Mouse (Mus musculus) CH12.LX (cell line): ENCODE results near the gene Gstp2. TPM values are rescaled to one million over a fixed set of nuclear protein-coding genes. Genes with fewer than 3 reads are reported as not detected.

Source experiments
- DNase-seq: peaks from one replicate; pipeline ENCODE4 v3.0.0-alpha.2; 2013; ENCODE audit errors: extremely low read depth
- H3K27ac ChIP-seq: 2 replicates; pipeline ENCODE4 v1.5.1; 2012; ENCODE audit warnings: low read depth, mild to moderate bottlenecking, control low read depth, moderate library complexity; ENCODE audit not compliant: insufficient read depth
- H3K27me3 ChIP-seq: replicated peaks from 2 replicates; pipeline ENCODE3; 2012; ENCODE audit warnings: inconsistent platforms
- H3K36me3 ChIP-seq, 2 experiments: replicated peaks in 1 of 2; 2 replicates each; pipeline versions ENCODE3 to v1.6.1; 2012; ENCODE audit warnings: inconsistent platforms in 1 of 2, low read length in 1 of 2, mild to moderate bottlenecking in 1 of 2, mixed read lengths in 1 of 2, moderate library complexity in 1 of 2; ENCODE audit not compliant: control insufficient read depth in 1 of 2, insufficient read depth in 1 of 2
- H3K4me1 ChIP-seq, 2 experiments: 2 replicates each; pipeline ENCODE4 v1.6.1; 2012; ENCODE audit warnings: inconsistent platforms in 1 of 2, moderate library complexity in 1 of 2; ENCODE audit not compliant: insufficient read depth in 2 of 2, control insufficient read depth in 1 of 2
- H3K4me2 ChIP-seq: 2 replicates; pipeline ENCODE4 v1.6.1; 2012; ENCODE audit warnings: low read depth, mild to moderate bottlenecking, control low read depth; ENCODE audit not compliant: poor library complexity, insufficient read depth, severe bottlenecking
- H3K4me3 ChIP-seq, 3 experiments: fragments of 150-350 bp in 1 of 3; sonication (generic) in 1 of 3; replicated peaks in 1 of 3; 2 replicates each; pipeline versions ENCODE3 to v1.5.1; 2011 to 2012; ENCODE audit warnings: low read depth in 2 of 3, low read length in 2 of 3, mild to moderate bottlenecking in 2 of 3, moderate library complexity in 2 of 3, control low read depth in 1 of 3, improper control_type of control experiment in 1 of 3, inconsistent platforms in 1 of 3, mixed read lengths in 1 of 3; ENCODE audit not compliant: poor library complexity in 1 of 3
- H3K79me2 ChIP-seq: replicated peaks from 2 replicates; pipeline ENCODE4 v1.6.1; 2012; ENCODE audit warnings: mild to moderate bottlenecking, moderate library complexity; ENCODE audit not compliant: control insufficient read depth, poor library complexity, insufficient read depth, severe bottlenecking; ENCODE audit errors: extremely low read depth
- H3K9ac ChIP-seq: 2 replicates; pipeline ENCODE4 v1.6.1; 2012; ENCODE audit warnings: low read depth, mild to moderate bottlenecking, control low read depth, moderate library complexity; ENCODE audit not compliant: insufficient read depth
- H3K9me3 ChIP-seq: replicated peaks from 2 replicates; pipeline ENCODE3; 2012; ENCODE audit warnings: low read length, inconsistent platforms, mixed read lengths
- CHD1 ChIP-seq: IDR thresholded peaks from 2 replicates; pipeline ENCODE4 v1.6.1; 2012; ENCODE audit warnings: low read depth, low read length, improper control_type of control experiment, inconsistent platforms
- CTCF ChIP-seq, 2 experiments: IDR thresholded peaks in 1 of 2; conservative IDR thresholded peaks in 1 of 2; 2 replicates each; pipeline ENCODE4 v1.5.1; 2011 to 2012; ENCODE audit warnings: low read depth in 2 of 2, low read length in 2 of 2, improper control_type of control experiment in 1 of 2, inconsistent platforms in 1 of 2, mild to moderate bottlenecking in 1 of 2, moderate library complexity in 1 of 2
- E2F4 ChIP-seq: IDR thresholded peaks from 2 replicates; pipeline ENCODE4 v1.6.1; 2011; ENCODE audit warnings: low read depth, low read length, improper control_type of control experiment; ENCODE audit not compliant: insufficient replicate concordance
- ELF1 ChIP-seq: IDR thresholded peaks from 2 replicates; pipeline ENCODE4 v1.6.1; 2014; ENCODE audit warnings: low read depth, mild to moderate bottlenecking, inconsistent platforms, low read length, improper control_type of control experiment
- EP300 ChIP-seq: IDR thresholded peaks from 2 replicates; pipeline ENCODE4 v1.6.1; 2011; ENCODE audit warnings: low read length, improper control_type of control experiment
- GABPA ChIP-seq: IDR thresholded peaks from 2 replicates; pipeline ENCODE4 v1.6.1; 2012; ENCODE audit warnings: low read depth, low read length, improper control_type of control experiment, inconsistent platforms; ENCODE audit not compliant: insufficient replicate concordance
- HCFC1 ChIP-seq: IDR thresholded peaks from 2 replicates; pipeline ENCODE4 v1.6.1; 2012; ENCODE audit warnings: low read depth, mild to moderate bottlenecking, inconsistent platforms, low read length, improper control_type of control experiment
- JUN ChIP-seq: IDR thresholded peaks from 2 replicates; pipeline ENCODE4 v1.6.1; 2011; ENCODE audit warnings: low read depth, mild to moderate bottlenecking, low read length, improper control_type of control experiment, moderate library complexity; ENCODE audit not compliant: insufficient read depth
- MAFK ChIP-seq: IDR thresholded peaks from 2 replicates; pipeline ENCODE4 v1.6.1; 2011; ENCODE audit warnings: low read length, improper control_type of control experiment; ENCODE audit not compliant: insufficient replicate concordance
- MAZ ChIP-seq: IDR thresholded peaks from 2 replicates; pipeline ENCODE4 v1.6.1; 2012; ENCODE audit warnings: low read depth, mild to moderate bottlenecking, inconsistent platforms, low read length, improper control_type of control experiment, moderate library complexity
- MEF2A ChIP-seq: IDR thresholded peaks from 2 replicates; pipeline ENCODE4 v1.6.1; 2014; ENCODE audit warnings: low read depth, mild to moderate bottlenecking, inconsistent platforms, low read length, improper control_type of control experiment, borderline replicate concordance
- MXI1 ChIP-seq: IDR thresholded peaks from 2 replicates; pipeline ENCODE4 v1.6.1; 2011; ENCODE audit warnings: mild to moderate bottlenecking, low read depth, low read length, improper control_type of control experiment
- NELFE ChIP-seq: IDR thresholded peaks from 2 replicates; pipeline ENCODE4 v1.6.1; 2011; ENCODE audit warnings: low read depth, low read length, improper control_type of control experiment
- NRF1 ChIP-seq: IDR thresholded peaks from 2 replicates; pipeline ENCODE4 v1.6.1; 2014; ENCODE audit warnings: low read depth, mild to moderate bottlenecking, inconsistent platforms, low read length, improper control_type of control experiment, moderate library complexity
- POLR2AphosphoS2 ChIP-seq: IDR thresholded peaks from 2 replicates; pipeline ENCODE4 v1.6.1; 2011; ENCODE audit warnings: low read depth, low read length, improper control_type of control experiment
- RAD21 ChIP-seq: IDR thresholded peaks from 2 replicates; pipeline ENCODE4 v1.6.1; 2011; ENCODE audit warnings: low read depth, mild to moderate bottlenecking, low read length, improper control_type of control experiment, moderate library complexity
- RCOR1 ChIP-seq: conservative IDR thresholded peaks from 2 replicates; pipeline ENCODE4 v1.6.1; 2012; ENCODE audit warnings: low read depth, mild to moderate bottlenecking, inconsistent platforms, low read length, improper control_type of control experiment
- SIN3A ChIP-seq: IDR thresholded peaks from 2 replicates; pipeline ENCODE4 v1.6.1; 2012; ENCODE audit warnings: low read length, improper control_type of control experiment, inconsistent platforms
- SMC3 ChIP-seq: IDR thresholded peaks from 2 replicates; pipeline ENCODE4 v1.6.1; 2011; ENCODE audit warnings: low read depth, low read length, improper control_type of control experiment
- TCF12 ChIP-seq: IDR thresholded peaks from 2 replicates; pipeline ENCODE4 v1.6.1; 2014; ENCODE audit warnings: low read depth, mild to moderate bottlenecking, inconsistent platforms, low read length, improper control_type of control experiment
- UBTF ChIP-seq: IDR thresholded peaks from 2 replicates; pipeline ENCODE4 v1.6.1; 2012; ENCODE audit warnings: low read depth, mild to moderate bottlenecking, inconsistent platforms, low read length, improper control_type of control experiment, moderate library complexity
- USF2 ChIP-seq: conservative IDR thresholded peaks from 2 replicates; pipeline ENCODE4 v1.6.1; 2011; ENCODE audit warnings: low read depth, low read length, improper control_type of control experiment
- ZC3H11A ChIP-seq: IDR thresholded peaks from 2 replicates; pipeline ENCODE4 v1.6.1; 2012; ENCODE audit warnings: low read depth, mild to moderate bottlenecking, inconsistent platforms, low read length, improper control_type of control experiment
- ZMIZ1 ChIP-seq: IDR thresholded peaks from 2 replicates; pipeline ENCODE4 v1.6.1; 2012; ENCODE audit warnings: low read depth, mild to moderate bottlenecking, inconsistent platforms, low read length, improper control_type of control experiment
- dilution Hi-C: fragments of 300-500 bp; cut with MboI; formaldehyde crosslinking; loops from 2 replicates; pipeline ENCODE4 v1.14.3; 2020; ENCODE audit warnings: low sequenced_read_pairs; ENCODE audit not compliant: extremely low pct_unique_long_range_greater_than_20kb, extremely low pct_ligation_motif_present
- in situ Hi-C: fragments of 300-500 bp; cut with MboI; formaldehyde crosslinking; loops from 3 replicates; pipeline ENCODE4 v1.14.3; 2019; ENCODE audit warnings: low sequenced_read_pairs, low pct_ligation_motif_present, low pct_unique_long_range_greater_than_20kb, mixed read lengths
- polyA plus RNA-seq: library from polyadenylated mRNA; unstranded; fragments of >175 nt; gene quantifications from 2 replicates; pipeline ENCODE4 v1.2.1, GENCODE M21; 2012; ENCODE audit warnings: low read depth; ENCODE audit not compliant: insufficient read length
- total RNA-seq, 2 experiments: library from RNA; depleted of rRNA; stranded (reverse); fragments of 300-350 nt in 1 of 2; fragments of >200 nt in 1 of 2; gene quantifications; 2 replicates each; pipeline ENCODE4 v1.2.3; 2012 to 2014

The Gstp2 gene
- total and polyA plus RNA-seq, 3 experiments: 1.4 to 21.1 TPM; not detected in 1

DNA sequence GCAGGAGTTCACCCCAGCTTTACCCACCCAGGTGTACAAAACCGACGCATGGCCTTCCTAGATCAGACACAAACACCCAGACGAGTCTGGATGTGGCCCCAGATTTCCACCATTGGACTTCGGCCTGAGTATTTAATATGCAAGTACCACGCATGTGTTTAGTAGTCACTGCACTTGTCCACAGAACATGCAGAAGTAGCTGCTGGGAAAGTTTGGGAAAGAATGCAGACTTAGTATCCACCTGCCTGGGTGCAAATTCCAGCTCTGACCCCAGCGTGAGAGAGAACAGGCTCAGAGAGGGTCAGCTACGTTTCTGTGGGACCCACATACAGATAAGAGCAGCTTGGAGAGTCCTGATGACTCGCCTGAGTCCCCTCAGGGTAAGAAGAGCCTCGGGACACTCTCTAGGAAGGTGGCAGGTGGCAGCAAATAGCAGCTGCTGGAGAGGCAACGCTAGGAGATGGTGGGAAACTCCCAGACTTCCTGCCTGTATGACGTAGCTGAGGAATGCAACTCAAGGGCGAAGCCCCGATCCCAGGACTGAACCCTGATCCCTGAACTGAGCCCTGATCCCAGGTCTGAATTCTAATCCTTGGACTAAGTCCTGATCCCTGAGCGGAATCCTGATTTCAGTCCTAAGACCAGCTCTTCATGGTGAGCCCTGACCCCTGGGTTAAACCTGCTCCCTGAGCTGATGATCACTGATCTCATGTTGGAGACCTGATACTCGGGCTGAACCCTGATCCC is 10.3 kb upstream of the Gstp2 start:
- no peak overlapping the region for H3K4me2 ChIP-seq
- H3K9ac ChIP-seq: no peak overlapping the region
- H3K27ac ChIP-seq: no peak overlapping the region
- H3K36me3 ChIP-seq: no peaks in the 10 kb centered on the region
- TF ChIP-seq HCFC1 (no peak), E2F4 (no peak), USF2 (no peak), RCOR1 (no peak), JUN (no peak), RAD21 (no peak), POLR2AphosphoS2 (no peak), MEF2A (no peak), GABPA (no peak), ZMIZ1 (no peak)
- H3K79me2 ChIP-seq: no peaks in the 10 kb centered on the region
- H3K9me3 ChIP-seq: peaks cover 2% of the 10 kb centered on the region
- no peak overlapping the region for H3K4me3 ChIP-seq
- H3K27me3 ChIP-seq: no peaks in the 10 kb centered on the region
- DNase-seq: no peak
- in situ Hi-C loops: no loop called here
- H3K4me1 ChIP-seq: peaks cover 26 to 47% of the 10 kb centered on the region in 2 experiments
- dilution Hi-C loops: no loop called here

- H3K27ac ChIP-seq: no peak overlapping the region
- no peak overlapping the region for H3K9ac ChIP-seq
- DNase-seq: no peak
- H3K4me3 ChIP-seq: no peak overlapping the region
- no peaks in the 10 kb centered on the region for H3K27me3 ChIP-seq
- TF ChIP-seq POLR2AphosphoS2 (no peak), SIN3A (no peak), NELFE (no peak), NRF1 (no peak), RCOR1 (no peak), CTCF (conservative IDR thresholded peaks at IDR 0.05 in 1 of 2, IDR thresholded peaks at IDR 0.05 in 1 of 2; ENCODE audit: low read depth in 2 of 2, low read length in 2 of 2) (no peak), CHD1 (no peak), JUN (no peak), TCF12 (no peak), UBTF (no peak), USF2 (no peak), E2F4 (no peak), SMC3 (no peak), MAFK (no peak), ZC3H11A (no peak), ELF1 (no peak), MAZ (no peak), EP300 (no peak), MXI1 (no peak), GABPA (no peak)
- TF ChIP-seq, all 38 proteins: peak for 0
- dilution Hi-C loops: no loop called here
- Histone ChIP-seq H3K4me1 (peaks cover 24 to 47% of the 10 kb centered on the region in 2 experiments), H3K9me3 (peaks cover 2% of the 10 kb centered on the region), H3K79me2 (no peaks in the 10 kb centered on the region), H3K36me3 (no peaks in the 10 kb centered on the region), H3K4me2 (no peak overlapping the region)
- in situ Hi-C loops: no loop called here
Observed at GRCm38 (mm10) chr19:4055216-4055946, 9.6 kb upstream of the Gstp2 start.
